Mouse (Mus musculus) cerebellum, adult 2 months (tissue): ENCODE data around the gene Tacr2. TPM values are rescaled to one million over a fixed set of nuclear protein-coding genes. Genes with fewer than 3 reads are reported as not detected.
A peak's percentile ranks its signal among the peaks of the same experiment; 100 is the strongest.

ENCODE experiments used
- DNase-seq, 2 experiments: peaks; one replicate each; pipeline ENCODE4 v3.0.0; 2021
- H3K27ac ChIP-seq: fragments of 200-500 bp; 2 replicates; pipeline ENCODE4 v1.5.1; 2012; ENCODE audit warnings: low read length, control low read depth, inconsistent platforms; ENCODE audit not compliant: insufficient read depth
- H3K27me3 ChIP-seq: fragments of 200-500 bp; 2 replicates; pipeline ENCODE4 v1.6.1; 2012; ENCODE audit warnings: inconsistent platforms, mild to moderate bottlenecking, low read length, moderate library complexity; ENCODE audit not compliant: control insufficient read depth, insufficient read depth
- H3K4me1 ChIP-seq: fragments of 200-500 bp; 2 replicates; pipeline ENCODE4 v1.6.1; 2011; ENCODE audit warnings: low read length; ENCODE audit not compliant: control insufficient read depth, insufficient read depth
- H3K4me3 ChIP-seq: fragments of 200-500 bp; replicated peaks from 2 replicates; pipeline ENCODE3; 2011; ENCODE audit warnings: mild to moderate bottlenecking, low read depth, low read length, control low read depth; ENCODE audit not compliant: insufficient read depth
- CTCF ChIP-seq: fragments of 200-500 bp; IDR thresholded peaks from 2 replicates; pipeline ENCODE4 v1.5.1; 2011; ENCODE audit warnings: low read depth, mild to moderate bottlenecking, control low read depth, low read length, moderate library complexity, borderline replicate concordance; ENCODE audit not compliant: insufficient read depth
- POLR2A ChIP-seq: fragments of 200-500 bp; IDR thresholded peaks from 2 replicates; pipeline ENCODE4 v1.6.1; 2011; ENCODE audit warnings: low read length, control low read depth, borderline replicate concordance; ENCODE audit not compliant: insufficient read depth
- WGBS: fragments of 180-500 bp; shearing (Covaris S2); methylation state at CpG from one replicate; pipeline ENCODE4 v1.1.7; 2018; 5-methylcytosine and 5-hydroxymethylcytosine counted together
- polyA plus RNA-seq: library from polyadenylated mRNA; depleted of rRNA; stranded (reverse); fragments of >200 nt; gene quantifications from 2 replicates; pipeline ENCODE4 v1.2.3, GENCODE M21; 2012; rRNA removed

Tacr2 gene
- polyA plus RNA-seq = 0.07 TPM in 1 of 2 replicates, not detected in the other

DNA sequence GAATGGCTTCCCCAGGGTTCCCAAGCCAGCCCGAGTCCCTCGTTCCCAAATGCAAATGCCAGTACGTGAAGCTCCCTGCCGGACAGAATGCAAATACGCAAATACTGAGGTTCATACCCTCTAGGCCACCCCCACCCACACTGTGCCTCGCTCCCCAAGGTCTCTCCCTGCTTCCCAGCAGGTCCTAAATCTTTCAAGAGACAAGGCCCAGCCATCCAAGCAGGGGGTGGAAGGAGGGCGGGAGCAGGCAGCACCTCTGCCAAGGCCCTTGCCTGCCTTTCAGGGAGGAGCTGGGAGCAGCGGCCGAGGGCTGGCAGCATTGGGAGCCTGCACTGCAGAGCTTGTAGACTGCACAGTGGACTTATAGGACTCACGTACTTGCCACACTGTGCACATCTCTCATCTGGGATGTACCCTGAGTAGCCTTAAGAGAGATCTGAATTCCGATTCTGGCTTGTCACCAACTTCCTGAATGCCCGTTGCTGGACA lies at the start of gene Tacr2:
TSS of gene Tacr2 (plus strand) at position 439 of the 489 bp plus-strand sequence.
- H3K27ac ChIP-seq = no peak within 1 kb of the TSS
- no peak for TF ChIP-seq POLR2A
- no peak for TF ChIP-seq CTCF
- no peak within 1 kb of the TSS for H3K4me3 ChIP-seq

DNA sequence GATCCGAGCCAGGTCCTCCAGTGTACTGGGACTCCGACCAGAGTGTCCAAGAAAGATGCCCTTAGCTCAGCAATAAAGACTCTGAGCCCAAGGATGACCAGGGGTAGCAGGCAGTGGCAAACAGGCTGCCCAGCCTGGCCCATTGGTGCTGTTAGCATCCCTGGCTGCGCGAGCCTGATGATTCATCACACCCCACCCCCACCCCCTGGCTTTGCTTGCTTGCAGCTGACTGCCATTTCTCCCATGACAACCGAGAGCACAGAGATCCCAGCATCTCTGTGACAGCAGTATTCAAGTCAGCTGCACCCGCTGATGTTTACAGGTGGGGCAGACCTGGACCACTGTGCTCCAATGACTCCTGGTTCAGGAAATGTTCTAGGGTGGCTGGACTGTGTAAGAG lies 49.7 kb upstream of the Tacr2 start:
- Histone ChIP-seq H3K27me3 (no peaks in the 10 kb centered on the region), H3K27ac (no peak overlapping the region; the same call in 1 of the 2 replicates), H3K4me3 (no peak overlapping the region), H3K4me1 (peaks cover 8% of the 10 kb centered on the region)
- TF ChIP-seq CTCF (no peak), POLR2A (no peak)
- WGBS = 58% methylated on average over 6 of the region's 6 CpGs
- peak in 1 of 2 experiments; percentile 45 for DNase-seq

More for the DNA sequence above, at the start of gene Tacr2:
- Histone ChIP-seq H3K4me1 (no peaks in the 10 kb centered on the region), H3K27me3 (no peaks in the 10 kb centered on the region)
- no peak for DNase-seq
- 59% methylated on average over 12 of the region's 12 CpGs for WGBS

DNA sequence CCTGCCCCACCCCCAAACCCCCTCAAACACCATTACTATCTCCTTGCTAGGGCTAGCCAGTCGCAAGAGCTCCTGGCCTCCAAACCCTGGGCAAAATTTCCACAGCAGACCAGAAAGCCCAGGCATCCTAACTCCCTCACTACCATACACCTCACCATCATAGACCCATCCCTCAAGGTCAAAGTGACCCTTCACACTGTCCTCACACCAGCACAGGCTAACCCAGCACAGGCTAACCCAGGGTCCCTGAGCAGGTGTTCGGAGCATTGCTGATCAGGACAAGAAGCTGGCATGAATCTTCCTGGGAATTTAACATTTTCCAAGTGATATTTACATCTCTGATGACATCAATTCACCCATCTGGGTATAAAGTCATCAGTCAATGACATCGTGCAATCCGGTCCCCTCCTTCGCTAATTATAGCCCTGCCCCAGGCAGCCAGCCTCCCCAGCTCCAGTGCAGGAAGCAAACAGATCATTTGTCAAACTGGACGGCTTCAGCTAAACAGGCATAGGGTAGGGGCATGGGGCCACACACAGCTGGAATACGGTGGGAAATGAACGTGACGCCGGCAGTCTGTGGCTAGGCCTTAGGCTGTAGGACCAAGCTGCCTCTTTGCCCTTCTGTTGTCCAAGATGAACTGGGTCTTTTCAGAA lies 43.9 kb upstream of the Tacr2 start:
- Histone ChIP-seq H3K27me3 (no peaks in the 10 kb centered on the region), H3K4me1 (peaks cover 8% of the 10 kb centered on the region), H3K4me3 (no peak overlapping the region), H3K27ac (no peak overlapping the region)
- 79% methylated on average over 10 of the region's 10 CpGs for WGBS
- TF ChIP-seq CTCF = no peak
- no peak for TF ChIP-seq POLR2A
- DNase-seq = no peak

DNA sequence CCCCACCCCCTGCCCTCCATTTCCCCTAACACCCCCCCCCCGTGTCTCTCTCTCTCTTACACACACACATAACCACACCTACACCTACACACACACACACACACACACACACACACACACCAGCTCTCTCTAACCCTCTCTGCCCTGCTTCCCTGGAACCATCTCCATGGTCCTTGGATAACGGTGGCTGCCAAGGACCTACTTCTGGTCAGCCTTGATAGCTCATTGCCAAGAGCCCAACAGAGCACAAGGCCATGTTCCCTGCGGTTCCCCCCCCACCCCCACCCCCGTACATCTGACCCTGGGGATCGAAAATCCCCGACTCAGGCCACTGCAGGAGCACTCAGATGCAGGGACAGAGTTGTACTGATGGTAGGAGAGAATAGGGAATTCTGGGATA lies 40.9 kb upstream of the Tacr2 start:
- Histone ChIP-seq H3K27ac (no peak overlapping the region), H3K27me3 (no peaks in the 10 kb centered on the region), H3K4me3 (no peak overlapping the region), H3K4me1 (peaks cover 13% of the 10 kb centered on the region)
- 32% methylated on average over 6 of the region's 6 CpGs for WGBS
- no peak for TF ChIP-seq CTCF
- no peak for TF ChIP-seq POLR2A
- no peak for DNase-seq

DNA sequence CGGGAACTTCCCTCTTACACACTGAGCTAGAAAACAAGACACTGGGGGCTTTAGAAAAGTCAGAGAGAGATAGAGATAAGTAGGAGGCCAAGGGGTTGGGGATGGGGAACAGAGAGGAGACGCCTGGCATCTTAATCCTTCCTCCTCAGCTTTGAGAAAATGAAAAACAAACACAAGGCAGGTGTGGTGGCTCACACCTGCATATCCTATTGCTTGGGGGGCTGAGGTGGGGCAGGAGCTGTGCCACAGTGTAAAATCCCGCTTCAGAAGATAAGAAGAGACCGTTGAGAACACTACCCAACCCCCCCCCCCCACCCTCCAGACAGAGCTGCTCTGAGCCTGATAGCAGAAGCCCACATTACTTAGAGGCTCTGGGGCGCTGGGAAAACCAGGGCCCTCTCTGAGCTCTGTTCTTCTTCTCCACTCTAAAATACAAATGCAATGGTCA lies 37.0 kb upstream of the Tacr2 start:
- DNase-seq = no peak
- 67% methylated on average over 5 of the region's 5 CpGs for WGBS
- TF ChIP-seq POLR2A = no peak
- TF ChIP-seq CTCF = no peak
- H3K27ac ChIP-seq = no peak overlapping the region
- no peaks in the 10 kb centered on the region for H3K27me3 ChIP-seq
- H3K4me3 ChIP-seq = no peak overlapping the region
- peaks cover 24% of the 10 kb centered on the region for H3K4me1 ChIP-seq

DNA sequence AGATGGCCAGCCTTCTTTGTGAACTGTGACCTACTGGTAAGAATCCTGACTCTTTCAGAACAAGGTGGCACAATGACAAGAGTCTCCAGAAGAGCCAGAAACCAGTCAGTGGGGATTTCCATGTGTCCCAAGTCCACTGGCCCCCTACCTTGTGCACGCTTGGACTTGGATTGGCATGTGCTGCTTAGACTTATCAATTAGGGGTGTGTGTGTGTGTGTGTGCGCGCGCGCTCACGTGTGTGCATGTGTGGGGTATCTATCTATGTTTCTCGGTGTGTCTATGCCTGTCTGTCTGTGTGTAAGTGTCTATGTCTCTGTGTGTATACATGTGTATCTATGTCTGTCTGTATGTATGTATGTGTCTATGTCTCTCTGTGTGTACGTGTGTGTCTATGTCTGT lies 36.6 kb upstream of the Tacr2 start:
- 94% methylated on average over 8 of the region's 8 CpGs for WGBS
- H3K27me3 ChIP-seq = no peaks in the 10 kb centered on the region
- no peak overlapping the region for H3K4me3 ChIP-seq
- DNase-seq = no peak
- no peak for TF ChIP-seq CTCF
- TF ChIP-seq POLR2A = no peak
- H3K4me1 ChIP-seq = peaks cover 24% of the 10 kb centered on the region
- no peak overlapping the region for H3K27ac ChIP-seq

DNA sequence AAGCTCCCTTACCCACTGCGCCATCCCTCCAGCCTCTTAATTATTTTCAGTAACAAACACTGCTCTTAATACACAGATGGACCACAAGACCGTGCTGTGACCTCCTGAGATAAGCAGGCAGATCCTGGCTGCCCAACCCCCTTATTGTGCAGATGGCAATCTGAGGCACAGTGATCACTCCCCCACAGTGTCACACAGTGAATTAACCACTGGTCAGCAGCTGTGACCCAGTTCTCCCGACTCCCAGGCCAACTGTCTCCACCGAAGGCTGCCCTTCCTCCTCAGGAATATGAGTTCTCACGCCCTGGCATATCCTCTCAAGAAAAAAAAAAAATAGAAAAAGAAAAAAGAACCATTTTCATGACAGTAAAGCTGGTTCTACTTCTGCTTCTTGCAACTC lies 35.6 kb upstream of the Tacr2 start:
- DNase-seq = peak; percentile 66 to 84
- WGBS = 14% methylated on average over 5 of the region's 5 CpGs
- H3K27me3 ChIP-seq = no peaks in the 10 kb centered on the region
- H3K4me3 ChIP-seq = no peak overlapping the region
- peaks cover 21% of the 10 kb centered on the region for H3K4me1 ChIP-seq
- no peak overlapping the region for H3K27ac ChIP-seq
- TF ChIP-seq POLR2A (no peak), CTCF (no peak)

DNA sequence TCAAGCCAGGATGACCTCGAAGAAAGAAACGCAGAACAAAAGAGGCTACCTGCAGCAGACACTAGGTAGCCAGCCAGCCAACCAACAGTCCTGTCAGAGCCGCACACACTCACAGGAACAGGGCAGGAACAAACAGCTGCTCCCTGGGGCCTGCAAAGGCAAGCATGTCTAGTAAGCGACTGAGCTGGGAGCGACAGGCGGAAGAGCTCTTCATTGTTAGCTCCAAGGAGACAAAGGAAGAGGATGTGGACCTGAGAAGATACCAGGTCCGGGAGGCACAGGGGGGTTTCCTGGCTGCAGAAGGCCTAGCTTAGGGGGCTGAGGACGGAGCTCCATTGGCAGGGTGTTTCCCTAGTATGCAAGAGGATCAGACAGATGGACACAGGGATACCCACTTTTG lies 35.0 kb upstream of the Tacr2 start:
- Histone ChIP-seq H3K4me1 (peaks cover 21% of the 10 kb centered on the region), H3K27ac (no peak overlapping the region), H3K4me3 (no peak overlapping the region), H3K27me3 (no peaks in the 10 kb centered on the region)
- WGBS = 58% methylated on average over 8 of the region's 8 CpGs
- TF ChIP-seq POLR2A (no peak), CTCF (no peak)
- DNase-seq = no peak
